Mouse (Mus musculus) regulatory T cell (primary cell): Measurements from ENCODE around the gene Gm10134.
"Not testable (repeated sequence)": the region's sequence is repeated elsewhere in the genome, so short reads cannot be mapped to it uniquely, and the experiment has no call there.

ENCODE experiments used
- in situ Hi-C: fragments of 300-600 bp; cut with MboI, MseI; formaldehyde crosslinking; loops from one replicate; pipeline ENCODE4 v1.15.1; 2025; ENCODE audit warnings: high pct_unique_total_duplicates

The Gm10134 gene

DNA sequence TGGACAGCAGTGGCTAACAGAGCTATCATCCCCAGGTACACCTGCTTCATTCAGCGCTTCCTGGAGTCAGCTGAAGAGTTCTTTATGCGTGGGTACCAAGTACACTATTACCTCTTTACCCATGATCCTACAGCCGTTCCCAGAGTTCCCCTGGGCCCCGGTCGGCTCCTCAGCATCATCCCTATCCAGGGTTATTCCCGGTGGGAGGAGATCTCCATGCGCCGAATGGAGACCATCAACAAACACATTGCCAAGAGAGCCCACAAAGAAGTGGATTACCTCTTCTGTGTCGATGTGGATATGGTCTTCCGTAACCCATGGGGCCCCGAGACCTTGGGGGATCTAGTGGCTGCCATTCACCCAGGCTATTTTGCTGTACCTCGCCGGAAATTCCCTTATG lies 1.2 kb upstream of the Gm10134 start:
- in situ Hi-C loops, result no loop called here

DNA sequence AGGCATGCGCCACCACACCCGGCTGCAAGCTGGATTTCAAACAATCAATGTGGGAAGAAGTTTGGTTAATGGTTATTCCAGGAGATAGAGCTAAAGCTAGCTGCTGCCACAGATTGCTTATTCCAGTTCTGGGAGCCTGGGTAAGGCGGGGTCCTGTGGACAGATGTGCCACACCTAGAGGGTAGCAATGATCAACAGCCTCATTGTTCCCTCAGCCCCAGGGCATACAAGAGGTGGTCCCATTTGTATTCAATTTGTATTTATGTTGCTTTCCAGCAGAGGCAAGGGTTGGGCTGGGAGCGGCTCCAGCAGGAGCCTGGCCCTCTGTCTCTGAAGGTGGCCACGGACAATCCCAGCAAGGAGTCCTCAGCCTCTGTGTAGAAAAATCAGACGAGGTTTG lies 396 bp downstream of the Gm10134 start:
- in situ Hi-C loops, result no loop called here

DNA sequence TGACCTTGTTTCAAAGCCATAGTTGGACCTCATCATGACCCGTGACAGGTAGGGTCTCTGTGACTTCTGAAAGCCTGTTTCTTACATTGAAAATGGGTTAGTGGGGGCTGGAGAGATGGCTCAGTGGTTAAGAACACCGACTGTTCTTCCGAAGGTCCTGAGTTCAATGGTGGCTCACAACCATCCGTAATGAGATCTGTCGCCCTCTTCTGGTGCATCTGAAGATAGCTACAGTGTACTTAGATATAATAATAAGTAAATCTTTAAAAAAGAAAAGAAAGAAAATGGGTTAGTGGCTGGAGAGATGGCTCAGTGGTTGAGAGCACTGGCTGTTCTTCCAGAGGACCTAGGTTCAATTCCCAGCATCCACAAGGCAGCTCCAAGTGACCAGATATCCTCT lies 5.7 kb downstream of the Gm10134 start:
- in situ Hi-C loops, result not testable (repeated sequence)

DNA sequence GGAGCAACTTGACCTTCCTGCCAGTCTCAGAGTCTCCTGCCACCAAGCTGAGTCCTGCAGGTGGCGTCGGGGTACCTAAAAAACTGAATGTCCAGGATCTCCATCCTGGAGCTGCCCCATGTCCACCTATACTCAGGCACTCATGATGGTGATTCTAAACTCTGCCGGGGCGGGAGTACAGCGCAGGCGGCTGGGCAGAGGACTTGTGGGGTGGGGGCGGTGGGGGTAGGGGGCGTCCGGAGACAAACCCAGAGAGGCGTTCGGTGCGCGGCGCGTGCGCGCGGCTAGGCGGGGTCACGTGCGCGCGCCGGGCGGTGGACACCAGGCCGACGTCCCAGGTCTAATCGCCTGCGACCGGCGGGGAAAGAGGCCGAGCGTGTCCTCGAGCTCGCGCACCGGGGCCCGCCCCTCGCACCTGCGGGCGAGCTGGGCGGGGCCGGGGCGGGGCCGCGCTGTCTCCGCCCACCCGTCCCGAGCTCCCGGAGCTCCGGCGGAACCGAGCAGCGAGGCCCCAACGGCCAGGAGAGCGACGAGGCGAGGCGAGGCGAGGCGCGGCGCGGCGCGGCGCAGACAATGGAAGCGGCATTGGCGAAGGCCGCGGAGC lies 7.0 kb downstream of the Gm10134 start, which contains the start of gene Ralgds:
TSS of gene Ralgds (plus strand) at position 328 of the 604 bp plus-strand sequence.
- in situ Hi-C loops, result no loop called here

DNA sequence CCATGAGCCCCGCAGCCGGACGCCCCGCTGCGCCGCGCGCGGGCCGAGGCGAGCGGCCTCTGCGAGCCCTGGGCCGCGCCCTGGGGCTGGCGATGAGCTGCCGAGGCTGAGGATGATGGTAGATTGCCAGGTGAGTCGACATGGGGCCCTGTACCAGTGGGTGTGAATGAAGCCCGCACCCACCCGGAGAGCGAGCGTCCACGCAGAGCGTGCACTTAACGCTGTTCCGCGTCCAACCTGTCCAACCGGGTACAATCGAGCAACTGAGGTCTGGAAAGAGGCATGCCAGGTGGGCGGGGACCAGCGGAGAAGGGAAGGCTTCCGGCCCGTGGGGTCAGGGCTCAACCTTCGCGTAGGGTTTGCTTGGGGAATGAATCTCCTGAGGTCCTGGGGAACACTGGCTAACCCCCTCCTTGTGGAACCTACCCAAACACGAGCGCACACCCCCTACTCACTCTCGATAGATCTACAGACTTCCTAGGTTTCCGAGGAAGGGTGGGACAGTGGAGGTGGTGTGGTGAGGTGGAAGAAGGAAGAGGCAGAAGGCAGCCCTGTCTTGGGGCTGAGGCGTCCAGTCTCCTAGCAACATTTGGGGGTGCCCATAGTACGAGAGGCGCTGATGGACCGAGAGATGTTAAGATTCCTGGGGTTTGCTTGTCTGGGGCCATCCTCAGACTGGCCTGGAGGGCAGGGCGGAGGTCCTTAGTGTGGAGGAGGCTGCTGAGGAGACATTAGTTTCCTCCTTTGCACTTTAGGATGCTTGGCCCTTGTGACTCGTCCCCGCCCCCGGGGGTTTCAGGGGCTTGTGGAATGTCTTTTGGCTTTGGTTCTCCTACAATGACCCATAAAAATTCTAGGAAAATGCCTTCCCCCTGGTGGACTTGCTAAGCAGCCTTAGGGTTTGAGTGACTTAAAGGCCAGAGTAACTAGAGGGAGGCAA lies 7.8 kb downstream of the Gm10134 start:
- in situ Hi-C loops, result no loop called here

DNA sequence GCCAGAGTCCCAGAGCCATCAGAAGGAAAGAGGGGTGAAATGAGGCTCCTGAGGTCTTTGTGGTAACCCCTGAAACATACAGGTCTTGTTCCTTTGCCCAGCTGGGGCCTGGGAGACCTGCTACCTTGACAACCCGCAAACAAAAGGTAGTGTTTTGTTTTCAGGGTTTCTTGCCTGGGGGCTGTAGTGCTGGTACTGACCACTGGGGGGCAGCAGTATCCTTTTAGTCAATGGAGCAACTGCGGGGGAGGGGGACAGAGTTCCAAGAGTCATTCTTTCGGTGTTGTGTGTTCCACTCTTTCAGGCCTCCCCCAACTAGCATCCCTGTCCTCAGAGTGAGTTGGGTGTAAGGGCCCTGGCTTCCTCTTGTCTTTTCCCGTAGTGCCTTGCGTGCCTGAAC lies 8.6 kb downstream of the Gm10134 start:
- in situ Hi-C loops, result no loop called here

DNA sequence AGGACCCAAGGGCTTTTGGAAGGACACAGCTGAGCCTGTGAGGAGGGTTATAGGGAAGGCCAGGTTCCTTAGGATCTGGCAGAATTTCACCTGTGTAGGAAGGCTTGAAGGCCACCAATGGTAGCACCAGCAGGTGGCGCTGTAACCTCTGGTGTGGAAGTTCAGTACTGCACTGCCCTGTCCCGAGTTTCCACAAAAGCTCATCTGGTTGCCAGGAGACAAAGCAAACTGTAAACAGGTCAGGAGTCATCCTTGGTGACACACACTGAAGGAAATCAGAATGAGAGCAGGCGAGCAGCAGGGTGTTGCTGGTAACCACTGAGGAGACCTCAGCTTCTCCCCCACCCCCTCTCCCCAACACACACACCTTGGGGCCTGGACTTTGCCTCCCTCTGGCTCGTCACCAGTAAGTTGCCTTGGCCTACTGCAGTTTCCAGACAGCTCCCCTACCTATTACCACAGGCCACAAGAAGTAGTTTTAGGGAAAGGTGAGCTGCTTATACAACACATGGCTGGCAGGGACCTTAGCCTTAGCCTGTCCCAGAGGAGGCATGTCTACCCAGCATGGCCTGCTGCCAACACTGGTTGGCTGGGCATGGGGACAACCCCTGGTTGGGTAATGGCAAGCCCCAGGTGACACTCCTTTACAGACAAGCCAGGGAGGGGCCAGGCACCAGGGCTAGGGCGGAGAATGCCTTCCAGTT lies 11.5 kb downstream of the Gm10134 start:
- in situ Hi-C loops, result loop anchor here (5.0 kb wide), 1 partner anchor 35 kb away; no protein-coding TSS in a partner anchor

DNA sequence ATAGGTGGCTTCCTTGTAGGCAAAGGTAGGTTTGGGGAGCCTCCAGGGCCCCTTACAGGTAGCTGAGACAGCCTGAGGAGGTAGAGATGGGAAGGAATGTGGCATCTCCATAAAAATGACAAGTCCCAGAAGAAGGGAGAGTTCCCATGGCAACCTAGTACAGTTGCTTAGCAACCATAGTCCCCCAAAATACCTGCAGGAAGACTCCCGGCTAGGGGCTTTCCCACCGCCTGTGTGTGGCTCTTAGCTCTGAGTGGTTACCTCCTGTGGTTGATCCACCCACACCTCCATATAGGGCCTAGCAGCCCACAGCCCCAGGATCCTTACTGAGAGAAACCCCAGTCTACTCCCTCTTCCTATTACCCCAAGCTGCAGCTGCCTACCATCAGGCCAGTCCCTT lies 12.3 kb downstream of the Gm10134 start:
- in situ Hi-C loops, result loop anchor here (5.0 kb wide), 1 partner anchor 34 kb away; no protein-coding TSS in a partner anchor

DNA sequence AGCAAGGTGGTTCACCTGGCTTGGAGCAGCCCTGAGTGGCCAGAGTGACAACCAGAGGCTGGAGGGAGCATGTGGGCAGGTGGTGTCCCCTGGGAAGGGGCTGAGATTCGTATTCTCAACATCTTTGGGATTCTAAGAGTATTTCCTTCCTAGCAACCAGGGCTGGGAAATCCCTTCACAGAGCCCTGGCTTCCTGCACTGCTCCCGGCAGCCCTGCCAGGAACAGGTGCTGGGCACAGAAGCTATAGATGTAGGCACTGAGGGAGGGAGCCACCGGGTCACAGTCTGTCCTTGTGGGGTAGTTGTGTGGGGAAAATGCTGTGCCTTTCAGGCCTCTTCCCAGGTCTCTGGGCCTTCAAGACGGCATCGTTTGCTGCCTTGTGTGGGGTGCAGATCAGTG lies 14.7 kb downstream of the Gm10134 start:
- in situ Hi-C loops, result no loop called here

DNA sequence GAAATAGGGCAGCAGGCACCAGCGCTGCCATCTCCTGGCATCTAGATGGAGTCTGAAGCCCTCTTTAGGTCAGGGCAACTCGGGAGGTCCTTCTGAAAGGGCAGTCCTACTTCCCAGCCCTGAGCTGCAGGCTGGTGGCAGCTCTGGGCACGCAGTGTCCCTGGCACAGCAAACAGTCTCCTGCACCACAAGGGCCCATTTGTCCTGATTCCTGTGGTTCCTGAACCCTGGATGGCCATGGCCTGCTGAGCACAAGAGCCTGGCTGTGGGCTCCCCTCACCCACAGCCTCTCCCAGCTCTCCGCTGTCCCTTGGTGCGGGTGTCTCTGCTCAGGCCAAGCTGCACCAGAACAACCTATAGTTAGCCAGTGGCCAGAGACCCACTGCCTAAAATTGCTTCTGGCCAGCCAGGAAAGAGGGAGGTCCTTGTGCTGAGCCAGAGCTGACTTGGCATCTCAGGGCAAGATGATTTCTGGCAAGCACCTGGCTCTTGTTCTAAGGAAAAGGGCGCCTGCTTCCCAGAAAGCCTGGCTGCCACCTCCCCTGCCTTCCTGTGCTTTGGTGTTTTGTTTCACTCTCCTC lies 15.8 kb downstream of the Gm10134 start:
- in situ Hi-C loops, result no loop called here

DNA sequence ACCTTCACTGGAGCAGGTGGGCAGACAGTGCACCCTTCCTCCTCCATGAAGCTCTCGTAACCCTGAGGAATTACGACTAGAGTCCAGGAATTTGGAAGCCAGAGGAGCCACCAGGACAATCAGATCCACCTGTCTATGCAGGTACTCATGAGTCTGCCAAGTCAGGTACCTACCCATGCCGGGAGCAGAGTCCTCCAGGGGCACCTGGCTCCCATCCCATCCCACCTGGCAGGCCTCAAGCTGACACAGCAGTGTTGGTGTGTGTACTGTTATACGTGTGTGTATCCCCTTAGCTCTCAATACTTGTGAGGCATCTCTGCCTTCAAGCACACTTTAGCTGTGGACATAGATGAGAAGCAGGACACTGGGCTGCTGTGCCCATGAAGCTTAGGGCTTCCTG lies 16.3 kb downstream of the Gm10134 start:
- in situ Hi-C loops, result no loop called here

DNA sequence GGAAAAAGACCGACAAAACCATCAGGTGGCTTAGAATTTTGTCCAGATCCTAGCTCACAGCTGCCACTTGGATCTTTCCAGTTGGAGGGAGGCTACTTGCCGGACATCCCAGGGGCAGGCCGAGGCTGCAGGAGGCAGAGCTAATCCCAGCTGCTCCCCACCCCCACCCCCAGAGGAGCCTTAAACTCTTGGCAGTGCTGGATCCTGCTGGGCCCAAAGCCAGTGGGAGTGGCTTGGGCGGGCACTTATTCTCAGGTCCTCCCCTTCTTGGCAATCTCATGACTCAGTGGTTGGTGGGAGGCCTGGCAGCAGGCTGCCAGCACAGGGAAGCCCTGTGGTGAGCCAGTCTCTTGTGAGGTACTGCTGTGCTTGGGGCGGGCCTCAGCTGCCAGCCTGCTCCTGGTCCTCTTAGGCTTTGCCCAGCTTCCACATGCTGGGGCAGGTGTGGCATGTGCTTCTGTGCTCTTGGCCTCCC lies 17.8 kb downstream of the Gm10134 start:
- in situ Hi-C loops, result no loop called here

DNA sequence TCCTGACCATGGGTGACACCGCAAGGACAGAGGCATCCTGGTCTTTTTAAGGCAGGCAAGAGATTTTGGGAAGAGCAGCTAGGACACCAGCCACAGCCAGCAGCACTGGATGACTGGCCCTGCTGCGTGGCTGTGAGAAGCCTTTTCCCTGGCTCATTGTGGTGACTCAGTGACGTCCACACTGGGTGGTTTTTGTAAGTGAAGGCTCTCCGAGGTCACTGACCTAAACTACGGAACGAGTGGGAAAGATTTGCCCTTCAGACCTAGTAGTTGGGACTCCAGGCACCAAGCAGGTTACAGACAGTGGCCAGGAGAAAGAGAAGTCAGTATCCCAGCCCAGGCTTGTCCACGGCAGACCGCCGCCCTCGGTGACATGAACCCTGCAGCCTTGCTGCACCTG lies 18.5 kb downstream of the Gm10134 start:
- in situ Hi-C loops, result no loop called here

DNA sequence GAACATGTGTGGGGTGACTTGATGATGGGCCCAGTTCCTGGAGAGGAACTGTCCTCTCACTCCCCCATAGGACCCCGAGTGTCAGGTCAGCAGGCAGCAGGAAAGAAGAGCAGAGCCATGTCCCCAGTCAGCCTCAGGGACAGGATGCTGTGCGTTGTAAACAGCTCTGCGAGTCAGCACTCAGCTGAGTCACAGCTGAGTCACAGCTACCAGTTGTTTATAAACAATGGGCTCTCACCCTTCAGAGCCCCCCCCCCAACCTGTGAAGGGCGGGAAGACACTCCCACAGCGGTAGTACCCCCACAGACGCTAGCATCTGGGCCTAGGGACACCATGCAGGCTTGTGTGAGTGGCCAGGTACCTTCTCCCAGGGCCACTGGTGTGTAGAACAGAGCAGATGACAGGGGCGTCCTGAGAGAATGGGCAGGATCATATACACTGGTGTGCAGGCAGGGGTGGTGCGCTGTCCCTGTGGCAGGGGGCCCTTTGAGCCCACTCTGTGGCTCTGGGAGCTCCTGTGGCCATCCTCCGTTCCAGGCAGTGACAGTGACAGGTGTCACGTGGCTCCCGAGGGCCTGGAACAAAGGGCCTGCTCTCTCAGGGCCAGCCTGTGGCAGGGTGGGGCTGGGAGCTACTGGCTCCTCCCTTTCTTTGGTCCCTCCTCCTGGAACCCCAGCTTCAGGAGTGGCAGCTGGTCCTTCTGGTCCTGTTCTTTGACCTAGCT lies 19.5 kb downstream of the Gm10134 start:
- in situ Hi-C loops, result no loop called here

DNA sequence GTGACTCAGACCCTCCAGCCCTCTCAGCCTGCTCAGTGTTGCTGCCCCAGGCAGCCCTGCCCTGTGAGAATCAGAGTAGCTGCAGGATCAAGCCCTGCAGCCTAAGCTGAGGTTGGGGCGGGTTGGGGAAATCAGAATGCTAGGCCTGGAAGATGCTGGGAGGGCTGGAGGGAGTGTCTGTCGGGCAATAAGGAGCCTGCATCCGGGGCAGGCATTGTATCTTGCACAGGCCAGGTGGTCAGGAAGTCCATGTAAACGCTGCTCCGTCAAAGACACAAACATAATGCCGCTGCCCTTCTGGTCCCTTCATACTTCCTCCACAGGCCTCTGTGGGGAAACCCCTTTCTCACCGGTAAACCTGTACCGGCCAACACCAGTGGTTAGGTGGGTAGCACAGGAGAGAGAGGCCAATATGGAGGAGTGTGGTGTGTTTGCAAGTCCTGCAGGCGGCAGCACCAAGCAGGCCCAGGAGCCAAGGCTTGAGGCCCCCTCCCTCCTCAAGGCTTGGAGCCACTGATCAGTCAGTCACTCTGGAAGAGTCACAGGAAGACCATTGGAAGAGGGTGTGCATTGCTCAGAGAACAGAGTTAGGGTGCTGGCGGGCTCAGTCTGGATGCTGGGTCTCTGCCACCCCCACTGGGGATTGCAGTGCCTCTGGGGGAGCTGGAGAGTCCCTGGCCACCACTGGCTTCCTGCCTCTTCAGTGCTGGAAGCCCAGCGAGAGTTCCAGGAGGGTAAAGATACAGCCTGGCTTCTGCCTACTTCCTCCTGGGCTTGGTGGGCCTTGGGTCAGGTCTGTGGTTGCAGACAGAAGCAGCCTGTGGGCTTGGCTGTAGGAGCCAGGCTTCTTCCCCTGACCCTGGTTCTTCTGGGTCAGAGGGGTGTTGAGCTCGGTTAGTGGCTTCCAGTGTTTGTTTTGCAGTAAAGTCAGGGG lies 20.3 kb downstream of the Gm10134 start:
- in situ Hi-C loops, result no loop called here

DNA sequence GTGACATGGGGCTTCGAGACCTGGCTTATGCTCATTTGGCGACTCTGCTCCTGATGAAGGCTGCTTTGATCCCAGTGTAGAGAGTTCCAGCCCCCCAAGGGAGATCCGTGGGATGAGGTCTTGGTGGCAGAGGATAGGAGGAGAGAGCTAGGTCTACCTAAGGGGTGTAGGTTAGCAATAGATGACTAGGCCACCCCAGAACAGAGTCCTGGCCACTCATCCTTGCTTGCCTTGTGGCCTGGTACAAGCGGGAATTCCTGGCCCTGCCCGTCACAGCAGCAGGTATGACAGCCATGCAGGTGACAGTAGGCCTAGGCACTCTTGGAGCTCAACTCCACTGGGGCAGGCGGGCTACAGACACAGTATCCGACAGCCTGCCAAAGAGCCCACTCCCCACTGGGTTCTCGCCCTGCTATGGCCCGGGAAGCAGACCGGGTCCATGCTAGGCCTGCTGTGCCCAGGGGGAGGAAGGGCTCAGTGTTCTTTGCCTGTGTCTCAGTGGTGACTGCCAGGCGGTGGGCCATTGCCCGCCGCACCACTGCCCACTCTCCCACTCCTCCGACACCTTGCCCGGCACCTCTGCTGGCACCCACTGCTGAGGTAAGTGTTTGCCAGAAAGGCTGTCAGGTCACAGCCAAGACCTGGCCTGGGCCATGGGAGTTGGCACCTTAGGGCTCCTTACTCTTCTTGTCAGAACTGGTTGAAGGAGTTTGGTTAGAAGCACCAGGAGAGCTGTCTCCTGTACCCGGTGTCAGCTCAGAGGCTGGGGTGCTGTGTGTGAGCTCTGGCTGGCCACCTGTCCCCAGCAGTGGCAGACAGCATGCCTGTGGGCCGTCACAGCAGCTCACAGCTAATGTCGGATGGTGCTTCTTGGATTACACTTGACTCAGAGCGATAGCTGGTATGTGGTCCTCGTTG lies 21.8 kb downstream of the Gm10134 start:
- in situ Hi-C loops, result no loop called here

DNA sequence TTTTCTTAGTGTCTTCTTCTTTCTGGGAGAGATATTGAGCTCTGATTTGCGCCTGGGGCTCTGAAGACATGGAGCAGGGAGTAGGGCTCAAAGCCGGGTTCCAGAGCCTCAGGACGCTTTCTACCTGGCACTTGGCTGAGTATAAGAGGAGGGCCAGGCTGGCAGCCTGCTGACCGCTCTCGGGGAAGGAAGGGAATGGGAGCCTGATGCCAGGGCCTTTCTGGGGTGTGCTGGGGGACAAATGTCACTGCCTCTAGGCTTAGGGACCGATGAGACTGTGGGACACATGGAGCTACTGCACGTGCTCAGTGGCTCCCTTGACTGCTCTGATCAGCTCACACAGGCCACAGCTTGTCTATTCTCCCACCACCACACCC lies 22.4 kb downstream of the Gm10134 start:
- in situ Hi-C loops, result no loop called here

DNA sequence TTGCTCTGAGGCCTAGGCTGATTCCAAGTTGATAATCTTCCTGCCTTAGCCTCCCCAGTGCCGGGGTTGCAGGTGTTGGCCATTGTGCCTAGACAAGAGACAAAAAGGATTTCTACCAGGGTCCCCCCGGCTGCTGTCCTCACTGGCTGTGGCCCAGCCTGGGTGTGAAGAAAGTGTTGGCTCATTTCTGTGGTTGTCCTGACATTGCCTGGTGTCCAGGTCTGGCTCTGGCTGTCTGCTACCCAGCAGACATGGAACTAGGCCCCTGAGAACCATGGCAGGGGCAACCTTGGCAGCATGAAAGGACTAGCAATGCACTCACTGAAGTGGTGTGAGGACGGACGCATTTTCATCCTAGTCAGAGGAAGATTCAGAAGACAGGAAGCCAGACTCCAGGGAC lies 24.0 kb downstream of the Gm10134 start:
- in situ Hi-C loops, result no loop called here

DNA sequence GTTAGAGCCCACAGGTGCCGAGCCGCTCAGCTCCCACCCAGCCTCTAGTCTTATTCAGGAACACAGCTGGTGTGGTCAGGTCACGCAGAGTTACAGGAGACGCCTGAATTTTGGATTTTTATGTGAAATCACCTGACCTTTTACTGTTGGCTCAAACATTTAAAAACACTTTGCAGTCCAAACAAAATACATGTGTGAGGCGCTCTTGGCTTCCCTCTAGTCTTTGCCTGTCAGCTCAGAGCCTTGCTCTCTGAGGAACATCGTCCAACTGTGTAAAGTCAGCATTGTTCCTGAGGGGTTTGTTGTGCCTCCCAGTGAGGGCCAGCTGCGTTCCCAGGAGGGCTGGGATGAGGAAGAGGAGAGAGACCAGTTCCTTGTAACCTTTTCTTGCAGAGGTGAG lies 24.4 kb downstream of the Gm10134 start:
- in situ Hi-C loops, result no loop called here
